Mouse (Mus musculus) liver, postnatal 0 days (tissue): Measurements from ENCODE around the gene Clasp1. TPM values are rescaled to one million over a fixed set of nuclear protein-coding genes. Genes with fewer than 3 reads are reported as not detected.

Experiments
- ATAC-seq: fragments of 200-750 bp; cut with Nextera tagmentation; 2 replicates; pipeline ENCODE4 v1.8.0; 2017; ENCODE audit warnings: mild to moderate bottlenecking, moderate library complexity
- DNase-seq: peaks from one replicate; pipeline ENCODE4 v3.0.0-alpha.2; 2016
- H3K27ac ChIP-seq: fragments of 300-500 bp; sonication (generic); 2 replicates; pipeline ENCODE4 v1.5.1; 2014; ENCODE audit warnings: antibody characterized with exemption, moderate library complexity, mild to moderate bottlenecking, low read depth
- H3K27me3 ChIP-seq: fragments of 300-500 bp; sonication (generic); 2 replicates; pipeline ENCODE4 v1.6.1; 2014; ENCODE audit warnings: low read length, control low read depth, mixed read lengths; ENCODE audit not compliant: insufficient read depth
- H3K36me3 ChIP-seq: fragments of 300-500 bp; sonication (generic); replicated peaks from 2 replicates; pipeline ENCODE4 v1.6.1; 2014; ENCODE audit warnings: mild to moderate bottlenecking, control low read depth, low read length, moderate library complexity, mixed read lengths; ENCODE audit not compliant: insufficient read depth
- H3K4me1 ChIP-seq: fragments of 300-500 bp; sonication (generic); 2 replicates; pipeline ENCODE4 v1.6.1; 2014; ENCODE audit warnings: antibody characterized with exemption, mild to moderate bottlenecking, control low read depth; ENCODE audit not compliant: insufficient read depth
- H3K4me2 ChIP-seq: fragments of 300-500 bp; sonication (generic); 2 replicates; pipeline ENCODE4 v1.6.1; 2014; ENCODE audit warnings: low read depth, mild to moderate bottlenecking, low read length, moderate library complexity, mixed read lengths
- H3K4me3 ChIP-seq: fragments of 300-500 bp; sonication (generic); 2 replicates; pipeline ENCODE4 v1.5.1; 2014; ENCODE audit warnings: low read depth, low read length
- H3K9ac ChIP-seq: fragments of 300-500 bp; sonication (generic); replicated peaks from 2 replicates; pipeline ENCODE4 v1.6.1; 2014; ENCODE audit warnings: mild to moderate bottlenecking, moderate library complexity
- H3K9me3 ChIP-seq: fragments of 300-500 bp; sonication (generic); 2 replicates; pipeline ENCODE4 v1.6.1; 2016; ENCODE audit warnings: mild to moderate bottlenecking, control low read depth, low read length, mixed read lengths
- CTCF ChIP-seq: sonication (generic); IDR thresholded peaks from 2 replicates; pipeline ENCODE4 v1.5.1; 2016; ENCODE audit warnings: antibody characterized with exemption, low read depth
- EP300 ChIP-seq: IDR thresholded peaks from 2 replicates; pipeline ENCODE4 v1.6.1; 2016; ENCODE audit warnings: antibody characterized with exemption, low read depth, mild to moderate bottlenecking
- WGBS: fragments of 180-500 bp; shearing (Covaris S2); extraction: QIAGEN DNeasy Blood & Tissue Kit; methylation state at CpG from one replicate; pipeline ENCODE4 v1.1.7; 2014; ENCODE audit not compliant: insufficient replicate concordance; 5-methylcytosine and 5-hydroxymethylcytosine counted together
- polyA plus RNA-seq: library from polyadenylated mRNA; unstranded; fragments of >200 nt; fragmentation: Nextera tagmentation; extraction: Ambion mirVana; gene quantifications from 2 replicates; pipeline ENCODE4 v1.2.1, GENCODE M21; 2015

Clasp1 gene
- polyA plus RNA-seq, 1 experiment from 2014 or later, result 6.4 TPM

DNA sequence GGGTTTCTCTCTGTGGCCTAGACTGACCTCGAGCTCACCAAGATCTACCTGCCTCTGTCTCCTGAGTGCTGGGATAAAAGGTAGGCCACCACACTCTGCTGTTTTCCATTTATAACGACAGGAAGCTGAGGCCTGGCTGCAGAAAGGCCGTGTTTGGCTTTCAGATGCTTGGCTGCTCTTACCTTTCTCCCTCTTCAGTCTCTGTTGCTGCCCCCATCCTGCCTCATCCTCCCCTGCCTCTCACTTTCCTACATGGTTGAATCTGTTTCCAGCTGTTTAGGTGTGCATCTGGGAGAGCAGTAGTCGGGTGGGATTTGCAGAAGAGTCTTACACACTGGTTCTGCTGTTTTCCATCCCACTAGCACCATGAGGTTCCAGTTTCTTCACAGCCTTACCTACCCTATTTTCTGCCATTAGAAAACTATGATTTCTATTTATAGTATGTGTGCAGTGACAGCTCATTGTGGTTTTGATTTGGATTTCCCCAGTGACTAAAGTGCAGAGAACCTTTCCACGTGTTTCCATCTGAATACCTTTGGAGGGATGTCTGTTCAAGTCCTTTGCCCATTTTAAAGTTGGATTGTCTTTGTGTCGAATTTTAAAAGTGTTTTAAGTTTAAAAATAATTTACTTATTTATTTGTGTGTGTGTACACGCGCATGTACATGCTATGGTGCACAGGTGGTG lies 10.9 kb downstream of the Clasp1 start:
- H3K27ac ChIP-seq, result peak overlapping the region; percentile 29; the same call in 1 of the 2 replicates

GRCm38 (mm10) chr1:118401991-118402390 lies 13.1 kb downstream of the Clasp1 start:
- Histone ChIP-seq H3K27me3 (no peaks in the 10 kb centered on the region), H3K27ac (no peak overlapping the region), H3K4me2 (no peak overlapping the region), H3K36me3 (no peaks in the 10 kb centered on the region; the same call in 1 of the 2 replicates), H3K4me1 (peaks cover 9% of the 10 kb centered on the region), H3K4me3 (no peak overlapping the region), H3K9me3 (no peaks in the 10 kb centered on the region), H3K9ac (no peak overlapping the region)
- no peak for TF ChIP-seq CTCF
- TF ChIP-seq EP300, result no peak
- DNase-seq, result no peak
- WGBS, result 90% methylated on average over 4 of the region's 4 CpGs
- ATAC-seq, result no peak

More for the DNA sequence above, 10.9 kb downstream of the Clasp1 start:
- Histone ChIP-seq H3K27me3 (no peaks in the 10 kb centered on the region), H3K9me3 (no peaks in the 10 kb centered on the region), H3K36me3 (0 out of 2 replicates have a peak, but pooled peaks cover 3% of the 10 kb centered on the region), H3K9ac (no peak overlapping the region), H3K4me1 (peaks cover 15% of the 10 kb centered on the region), H3K4me2 (no peak overlapping the region), H3K4me3 (no peak overlapping the region)
- TF ChIP-seq EP300 (no peak), CTCF (no peak)
- DNase-seq, result no peak
- no peak for ATAC-seq
- WGBS, result 66% methylated on average over 8 of the region's 8 CpGs

GRCm38 (mm10) chr1:118402556-118402955 lies 13.7 kb downstream of the Clasp1 start:
- Histone ChIP-seq H3K4me3 (no peak overlapping the region), H3K36me3 (no peaks in the 10 kb centered on the region; the same call in 1 of the 2 replicates), H3K27me3 (no peaks in the 10 kb centered on the region), H3K4me1 (peaks cover 9% of the 10 kb centered on the region), H3K9ac (no peak overlapping the region), H3K4me2 (no peak overlapping the region), H3K9me3 (no peaks in the 10 kb centered on the region), H3K27ac (peak overlapping the region; percentile 18; the same call in 1 of the 2 replicates)
- 78% methylated on average over 8 of the region's 8 CpGs for WGBS
- TF ChIP-seq CTCF (no peak), EP300 (no peak)
- ATAC-seq (no peak), DNase-seq (no peak)

- no peak overlapping the region for H3K4me3 ChIP-seq
- DNase-seq, result no peak
- H3K27ac ChIP-seq, result peak overlapping the region; percentile 34; the same call in 1 of the 2 replicates
- no peak overlapping the region for H3K9ac ChIP-seq
- H3K4me1 ChIP-seq, result peaks cover 7% of the 10 kb centered on the region
- ATAC-seq, result no peak
- 67% methylated on average over 6 of the region's 6 CpGs for WGBS
- no peaks in the 10 kb centered on the region; the same call in 1 of the 2 replicates for H3K36me3 ChIP-seq
- no peaks in the 10 kb centered on the region for H3K27me3 ChIP-seq
- no peak overlapping the region for H3K4me2 ChIP-seq
- H3K9me3 ChIP-seq, result no peaks in the 10 kb centered on the region
- TF ChIP-seq CTCF (no peak), EP300 (no peak)
These were observed 14.1 kb downstream of the Clasp1 start for GRCm38 (mm10) chr1:118402966-118403365.

GRCm38 (mm10) chr1:118403440-118403839 lies 14.6 kb downstream of the Clasp1 start:
- Histone ChIP-seq H3K27me3 (no peaks in the 10 kb centered on the region), H3K4me1 (peaks cover 3% of the 10 kb centered on the region), H3K36me3 (no peaks in the 10 kb centered on the region; the same call in 1 of the 2 replicates), H3K9ac (no peak overlapping the region), H3K9me3 (no peaks in the 10 kb centered on the region), H3K27ac (0 out of 2 replicates have a peak overlapping the region, but pooled peaks have one; percentile 34), H3K4me3 (no peak overlapping the region), H3K4me2 (no peak overlapping the region)
- ATAC-seq (no peak), DNase-seq (no peak)
- WGBS, result 48% methylated on average over 3 of the region's 3 CpGs
- TF ChIP-seq EP300 (no peak), CTCF (no peak)

- Histone ChIP-seq H3K9ac (no peak overlapping the region), H3K4me3 (no peak overlapping the region), H3K4me1 (no peaks in the 10 kb centered on the region), H3K4me2 (no peak overlapping the region), H3K36me3 (no peaks in the 10 kb centered on the region; the same call in 1 of the 2 replicates), H3K27me3 (no peaks in the 10 kb centered on the region), H3K9me3 (no peaks in the 10 kb centered on the region), H3K27ac (no peak overlapping the region)
- ATAC-seq (no peak), DNase-seq (no peak)
- TF ChIP-seq CTCF, result no peak
- WGBS, result 80% methylated on average over 7 of the region's 7 CpGs
These were observed 18.9 kb downstream of the Clasp1 start for GRCm38 (mm10) chr1:118407586-118408250.
